Mouse (Mus musculus) gastrocnemius, adult 8-10 months (tissue): ENCODE measurements around the gene Ina. TPM values are rescaled to one million over a fixed set of nuclear protein-coding genes. Genes with fewer than 3 reads are reported as not detected.

ENCODE experiments used
- DNase-seq, 2 experiments: peaks; one replicate each; pipeline ENCODE4 v3.0.0; 2022; ENCODE audit warnings: low spot score in 2 of 2
- total RNA-seq, 4 experiments: library from RNA; stranded (reverse); gene quantifications; 2 replicates each; pipeline ENCODE4 v1.2.4; 2022

Ina gene
- total RNA-seq, 4 experiments from 2014 or later, result not detected

DNA sequence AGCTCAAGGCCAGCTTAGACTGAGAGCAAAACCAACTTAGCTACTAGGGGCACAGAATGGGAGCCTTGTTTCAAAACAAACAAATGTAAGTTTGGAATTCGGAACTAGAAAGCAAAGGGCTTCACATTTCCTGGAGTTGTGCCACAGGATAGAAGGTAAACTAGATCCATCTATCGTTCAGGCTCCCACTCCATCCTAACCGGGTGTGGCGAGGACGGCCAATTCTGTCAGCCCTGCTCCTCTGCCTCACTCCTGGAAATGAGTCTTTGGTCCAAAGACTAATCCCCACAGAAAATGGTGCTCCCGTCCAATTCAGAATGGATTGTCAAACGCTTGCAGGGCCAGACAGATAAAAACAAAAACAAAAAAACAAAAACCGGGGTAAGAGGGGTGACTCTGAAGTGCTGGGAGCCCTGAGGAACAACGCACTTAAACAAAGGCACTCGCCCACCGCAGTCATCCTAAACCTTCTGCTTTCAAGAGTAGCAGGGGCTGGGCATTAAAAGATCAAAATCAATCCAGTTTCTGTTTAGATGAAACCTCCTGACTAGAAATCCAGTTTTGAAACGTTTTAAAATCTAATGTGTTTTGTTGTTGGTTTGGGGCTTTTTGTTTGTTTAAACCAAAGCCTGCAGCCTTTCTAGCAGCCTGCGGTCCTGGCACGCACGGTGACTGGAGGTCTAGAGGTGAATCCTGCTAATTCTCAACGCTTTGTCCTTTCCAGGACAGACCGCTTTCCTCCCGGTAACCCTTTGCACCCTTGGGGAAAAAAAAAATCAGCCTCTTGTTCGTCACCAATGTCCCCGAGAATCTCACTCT lies 949 bp upstream of the Ina start:
- no peak for DNase-seq

GRCm38 (mm10) chr19:47014159-47014446 lies 395 bp upstream of the Ina start:
- DNase-seq, result no peak

DNA sequence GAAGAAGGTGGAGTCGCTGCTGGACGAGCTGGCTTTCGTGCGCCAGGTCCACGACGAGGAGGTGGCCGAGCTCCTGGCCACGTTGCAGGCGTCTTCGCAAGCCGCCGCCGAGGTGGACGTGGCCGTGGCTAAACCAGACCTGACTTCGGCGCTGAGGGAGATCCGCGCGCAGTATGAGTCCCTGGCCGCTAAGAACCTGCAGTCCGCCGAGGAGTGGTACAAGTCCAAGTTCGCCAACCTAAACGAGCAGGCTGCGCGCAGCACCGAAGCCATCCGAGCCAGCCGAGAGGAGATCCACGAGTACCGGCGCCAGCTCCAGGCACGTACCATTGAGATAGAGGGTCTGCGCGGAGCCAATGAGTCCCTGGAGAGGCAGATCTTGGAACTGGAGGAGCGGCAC lies 898 bp downstream of the Ina start:
- no peak for DNase-seq

GRCm38 (mm10) chr19:47015965-47016364 lies 1.5 kb downstream of the Ina start:
- no peak for DNase-seq

- DNase-seq, result peak; percentile 30
These were observed 2.0 kb downstream of the Ina start for GRCm38 (mm10) chr19:47016487-47016886.

GRCm38 (mm10) chr19:47017831-47018230 lies 3.3 kb downstream of the Ina start:
- DNase-seq, result no peak

- no peak for DNase-seq
These were observed 3.8 kb downstream of the Ina start for GRCm38 (mm10) chr19:47018330-47018729.

DNA sequence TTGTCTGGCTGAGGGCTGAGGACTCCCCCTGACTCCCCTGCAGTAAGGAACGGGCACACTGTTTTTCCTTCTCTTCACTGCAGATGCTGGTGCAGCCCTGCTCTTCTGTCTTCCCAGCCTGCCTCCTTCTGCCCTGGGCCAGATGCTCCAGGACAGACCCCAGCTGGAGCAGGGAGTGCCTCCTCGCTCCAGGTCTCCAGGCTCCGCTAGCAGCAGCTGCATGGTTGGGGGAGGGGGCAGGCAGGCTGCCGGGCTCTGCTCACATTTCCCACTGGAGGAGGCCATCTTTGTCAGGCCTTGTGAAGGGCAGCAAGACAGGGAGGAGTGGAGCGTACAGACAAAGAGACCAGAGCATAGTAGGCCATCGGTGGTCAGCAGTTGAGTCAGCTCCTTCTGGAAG lies 4.8 kb downstream of the Ina start:
- no peak for DNase-seq

DNA sequence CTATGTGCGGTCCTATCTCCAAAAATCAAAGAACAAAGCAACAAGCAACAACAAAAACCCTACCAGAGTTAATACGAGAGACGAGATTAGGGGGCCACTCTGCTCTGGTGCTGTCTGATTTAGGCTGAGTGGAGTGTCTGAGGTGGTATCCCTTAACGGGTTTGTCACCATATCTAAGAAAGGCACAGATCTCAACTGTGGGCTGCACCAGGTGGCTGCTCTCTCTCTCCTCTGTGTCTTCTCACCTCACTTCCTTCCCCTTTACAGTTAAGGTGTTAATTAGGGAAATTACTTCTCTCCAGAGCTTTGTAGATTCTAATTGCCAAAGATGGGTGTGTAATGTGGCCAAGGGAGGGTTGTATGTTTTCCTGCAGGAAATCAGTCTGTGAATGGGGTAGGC lies 8.2 kb downstream of the Ina start:
- DNase-seq, result no peak

DNA sequence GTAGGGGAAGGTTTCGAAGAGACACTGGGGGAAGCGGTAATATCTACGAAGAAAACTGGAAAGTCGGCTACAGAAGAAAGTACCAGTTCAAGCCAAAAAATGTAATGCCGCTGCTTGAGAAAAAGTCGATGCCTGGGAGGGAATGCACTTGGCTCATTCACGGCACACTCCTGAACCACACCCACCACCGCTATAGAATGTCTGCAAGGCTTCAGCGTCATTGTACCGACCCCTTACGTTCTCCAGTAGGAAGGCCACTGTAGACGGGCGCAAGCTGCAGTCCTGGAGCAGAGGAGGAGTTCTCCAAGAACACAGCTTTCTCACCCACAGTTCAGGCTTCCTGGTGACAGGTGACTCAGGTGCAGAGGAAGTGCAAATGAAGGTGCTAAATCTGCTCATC lies 9.0 kb downstream of the Ina start:
- DNase-seq, result no peak

DNA sequence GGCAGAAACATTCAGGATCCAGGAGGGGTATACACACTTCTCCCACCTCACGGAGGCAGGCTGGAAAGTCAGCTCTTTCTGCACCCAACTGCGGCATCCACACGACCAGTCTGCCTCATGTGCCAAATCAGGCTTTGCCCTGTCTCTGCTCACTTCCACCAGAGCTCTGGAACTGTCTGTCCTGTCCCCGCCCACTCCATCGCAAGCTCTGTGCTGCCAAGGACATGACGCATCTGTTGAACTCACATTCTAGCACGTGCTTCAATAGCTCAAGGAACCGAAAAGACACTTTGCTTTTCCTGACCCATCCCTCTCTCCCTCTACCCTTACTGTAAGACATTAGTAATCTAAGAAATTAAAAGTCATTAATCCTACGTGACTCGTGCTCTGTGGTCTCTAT lies 10.5 kb downstream of the Ina start:
- no peak for DNase-seq

DNA sequence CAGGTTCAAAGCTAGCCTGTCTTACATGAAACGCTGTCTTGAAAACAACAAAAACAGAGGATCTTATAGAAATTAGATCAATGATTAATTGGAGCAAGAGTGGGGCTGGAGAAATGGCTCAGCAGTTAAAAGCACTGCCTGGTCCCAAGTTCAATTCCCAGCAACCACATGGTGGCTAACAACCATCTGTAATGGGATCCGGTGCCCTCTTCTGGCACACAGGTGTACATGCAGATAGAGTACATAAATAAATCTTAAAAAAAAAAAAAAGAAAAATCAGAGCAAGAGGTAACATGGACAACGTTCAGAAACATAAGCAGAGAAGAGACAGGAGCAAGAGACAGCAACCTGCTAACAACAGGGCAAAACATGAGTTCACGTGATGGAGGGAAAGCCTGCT lies 12.0 kb downstream of the Ina start:
- DNase-seq, result no peak

- no peak for DNase-seq
These were observed 15.3 kb downstream of the Ina start for GRCm38 (mm10) chr19:47029796-47030195.

- no peak for DNase-seq
These were observed 17.3 kb downstream of the Ina start for GRCm38 (mm10) chr19:47031770-47032169.

GRCm38 (mm10) chr19:47034916-47035315 lies 20.4 kb downstream of the Ina start:
- DNase-seq, result no peak

- DNase-seq, result no peak
These were observed 22.1 kb downstream of the Ina start for GRCm38 (mm10) chr19:47036596-47036995.

GRCm38 (mm10) chr19:47040720-47041473 lies 26.4 kb downstream of the Ina start:
- no peak for DNase-seq

GRCm38 (mm10) chr19:47043608-47044007 lies 29.1 kb downstream of the Ina start:
- DNase-seq, result no peak

GRCm38 (mm10) chr19:47046343-47046742 lies 31.8 kb downstream of the Ina start:
- no peak for DNase-seq

- DNase-seq, result peak in 1 of 2 experiments; percentile 13
These were observed 32.8 kb downstream of the Ina start for GRCm38 (mm10) chr19:47047236-47047833.

DNA sequence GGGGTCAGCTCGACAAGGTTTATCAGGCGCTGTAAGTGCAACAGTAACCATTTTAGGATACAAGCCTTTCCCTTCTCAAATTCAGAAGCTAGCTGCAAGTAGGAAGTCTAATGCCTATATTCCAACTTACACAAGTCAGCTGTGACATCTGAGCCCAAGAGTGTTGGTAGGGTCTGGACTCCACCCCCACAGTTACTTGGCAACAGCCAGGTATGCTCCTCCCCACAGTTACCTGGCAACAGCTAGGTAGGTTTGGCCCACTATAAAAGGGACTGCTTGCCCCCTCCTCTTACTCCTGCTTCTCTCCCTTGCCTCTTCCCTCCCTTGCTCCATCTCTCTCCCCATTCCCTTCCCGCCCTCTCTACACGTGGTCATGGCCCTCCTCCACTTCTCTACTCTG lies 34.6 kb downstream of the Ina start:
- DNase-seq, result no peak

- no peak for DNase-seq
These were observed 35.3 kb downstream of the Ina start for GRCm38 (mm10) chr19:47049840-47050239.
